8 mouse cellular contexts compared by ENCODE assay signal in genomic region chr7:71706201-71706600, GRCm38 (mm10).
A peak's percentile ranks its signal among the peaks of the same experiment; 100 is the strongest.
DNase-seq lines count a peak whose midpoint lies in the region; ATAC-seq and TF ChIP-seq lines count a peak whose summit lies in the region.

No protein-coding gene starts in this region.

- peak overlapping the region; percentile 91; the same call in 1 of the 2 replicates for H3K4me2 ChIP-seq in heart, embryonic 13.5 days
- no peak overlapping the region; the same call in 1 of the 2 replicates for H3K4me2 ChIP-seq in midbrain, embryonic 11.5 days
- no peak overlapping the region for H3K4me2 ChIP-seq in midbrain, postnatal 0 days (ENCODE audit: low read depth, low read length, poor library complexity, severe bottlenecking)
- peak overlapping the region; percentile 90; the same call in 1 of the 2 replicates for H3K4me2 ChIP-seq in hindbrain, postnatal 0 days (ENCODE audit: low read depth, low read length)

- 42% methylated on average over 3 of the region's 3 CpGs for WGBS in heart, embryonic 13.5 days
- 58% methylated on average over 3 of the region's 3 CpGs for WGBS in midbrain, embryonic 11.5 days
- 59% methylated on average over 3 of the region's 3 CpGs for WGBS in midbrain, postnatal 0 days
- WGBS in hindbrain, postnatal 0 days: 55% methylated on average over 3 of the region's 3 CpGs

- no peaks in the 10 kb centered on the region for H3K9me3 ChIP-seq in heart, embryonic 13.5 days
- no peaks in the 10 kb centered on the region for H3K9me3 ChIP-seq in midbrain, embryonic 11.5 days (ENCODE audit: control insufficient read depth, low read length)
- no peaks in the 10 kb centered on the region for H3K9me3 ChIP-seq in midbrain, postnatal 0 days (ENCODE audit: low read length)
- H3K9me3 ChIP-seq in hindbrain, postnatal 0 days (ENCODE audit: low read length): no peaks in the 10 kb centered on the region

- no peaks in the 10 kb centered on the region for H3K27me3 ChIP-seq in heart, embryonic 13.5 days (replicated peaks)
- H3K27me3 ChIP-seq in midbrain, embryonic 11.5 days (ENCODE audit: control insufficient read depth, insufficient read depth, low read length): no peaks in the 10 kb centered on the region; the same call in 1 of the 2 replicates
- no peaks in the 10 kb centered on the region for H3K27me3 ChIP-seq in midbrain, postnatal 0 days (ENCODE audit: insufficient read depth, low read length)
- H3K27me3 ChIP-seq in hindbrain, postnatal 0 days (ENCODE audit: insufficient read depth, low read length): no peaks in the 10 kb centered on the region

- no peak for TF ChIP-seq CTCF in midbrain, postnatal 0 days (IDR thresholded peaks at IDR 0.05)
- TF ChIP-seq CTCF in hindbrain, postnatal 0 days (IDR thresholded peaks at IDR 0.05; ENCODE audit: low read depth): no peak

- peak overlapping the region; percentile 83; the same call in 1 of the 2 replicates for H3K9ac ChIP-seq in heart, embryonic 13.5 days
- H3K9ac ChIP-seq in midbrain, embryonic 11.5 days (ENCODE audit: low read length): no peak overlapping the region
- H3K9ac ChIP-seq in midbrain, postnatal 0 days (replicated peaks; ENCODE audit: low read length, poor library complexity, severe bottlenecking): no peak overlapping the region
- no peak overlapping the region for H3K9ac ChIP-seq in hindbrain, postnatal 0 days (replicated peaks; ENCODE audit: low read length)

- DNase-seq in heart, postnatal 4 days: no peak
- DNase-seq in midbrain, embryonic 11.5 days (ENCODE audit: low spot score, missing footprints): peak; percentile 92
- no peak for DNase-seq in midbrain, postnatal 0 days (ENCODE audit: low spot score)
- DNase-seq in hindbrain, postnatal 0 days (ENCODE audit: low spot score): no peak
- no peak for DNase-seq in urinary bladder, adult 18-20 months (ENCODE audit: low spot score in 2 of 2)
- DNase-seq in gastrocnemius, postnatal 4 days (ENCODE audit: low spot score in 2 of 2): no peak

- no peak for ATAC-seq in heart, embryonic 13.5 days (ENCODE audit: extremely low read depth, insufficient number of reproducible peaks, low FRiP score, low TSS enrichment)
- peak; percentile 3; the same call in 1 of the 2 replicates for ATAC-seq in midbrain, embryonic 11.5 days (ENCODE audit: low FRiP score)
- no peak for ATAC-seq in midbrain, postnatal 0 days (ENCODE audit: low FRiP score)
- no peak for ATAC-seq in hindbrain, postnatal 0 days
- no peak for ATAC-seq in erythroblast, adult 5-6 weeks (replicated peaks; ENCODE audit: low FRiP score, poor library complexity, severe bottlenecking)

- no peak overlapping the region for H3K4me3 ChIP-seq in heart, embryonic 13.5 days
- H3K4me3 ChIP-seq in midbrain, embryonic 11.5 days (ENCODE audit: low read depth, low read length): no peak overlapping the region
- H3K4me3 ChIP-seq in midbrain, postnatal 0 days (ENCODE audit: low read depth, low read length): no peak overlapping the region
- H3K4me3 ChIP-seq in hindbrain, postnatal 0 days (ENCODE audit: low read length): no peak overlapping the region

- no peaks in the 10 kb centered on the region for H3K36me3 ChIP-seq in heart, embryonic 13.5 days
- H3K36me3 ChIP-seq in midbrain, embryonic 11.5 days (ENCODE audit: control insufficient read depth, insufficient read depth, low read length): no peaks in the 10 kb centered on the region
- no peaks in the 10 kb centered on the region for H3K36me3 ChIP-seq in midbrain, postnatal 0 days (ENCODE audit: insufficient read depth, low read length)
- no peaks in the 10 kb centered on the region for H3K36me3 ChIP-seq in hindbrain, postnatal 0 days (ENCODE audit: insufficient read depth, low read length)

- peaks cover 27% of the 10 kb centered on the region for H3K4me1 ChIP-seq in heart, embryonic 13.5 days
- H3K4me1 ChIP-seq in midbrain, embryonic 11.5 days (ENCODE audit: control insufficient read depth, insufficient read depth, low read length): no peaks in the 10 kb centered on the region
- H3K4me1 ChIP-seq in midbrain, postnatal 0 days (ENCODE audit: insufficient read depth, low read length): no peaks in the 10 kb centered on the region
- no peaks in the 10 kb centered on the region for H3K4me1 ChIP-seq in hindbrain, postnatal 0 days (ENCODE audit: insufficient read depth, low read length)

- peak overlapping the region; percentile 69 for H3K27ac ChIP-seq in heart, embryonic 13.5 days (replicated peaks)
- H3K27ac ChIP-seq in midbrain, embryonic 11.5 days (ENCODE audit: low read depth, low read length): no peak overlapping the region
- H3K27ac ChIP-seq in midbrain, postnatal 0 days (ENCODE audit: low read depth, low read length): no peak overlapping the region
- H3K27ac ChIP-seq in hindbrain, postnatal 0 days: no peak overlapping the region

Comparison
In these comparisons a context has a peak if more than half of its experiments do, and no peak if none do; other contexts are left out.
1. H3K4me2 ChIP-seq: peak in heart, embryonic 13.5 days (single experiment) and hindbrain, postnatal 0 days (single experiment); none in midbrain, embryonic 11.5 days (single experiment) and midbrain, postnatal 0 days (single experiment).